Mouse (Mus musculus): ENCODE data around the gene 4930519G04Rik. TPM values are rescaled to one million over a fixed set of nuclear protein-coding genes. Genes with fewer than 3 reads are reported as not detected.

The 4930519G04Rik gene
- polyA plus RNA-seq, 1 experiment from 2014 or later, result not detected

GRCm38 (mm10) chr5:114883022-114883421 is 29.6 kb downstream of the 4930519G04Rik start:
- no peak for ATAC-seq (ENCODE audit: insufficient read depth, low FRiP score, low TSS enrichment)
- no peaks in the 10 kb centered on the region for H3K27me3 ChIP-seq (ENCODE audit: control insufficient read depth, insufficient read depth, low read length)
- DNase-seq (ENCODE audit: low spot score), result no peak
- no peak overlapping the region for H3K27ac ChIP-seq (ENCODE audit: low read depth, low read length)
- no peaks in the 10 kb centered on the region for H3K4me1 ChIP-seq (ENCODE audit: control insufficient read depth, insufficient read depth, low read length)
- H3K4me2 ChIP-seq (ENCODE audit: low read depth), result no peak overlapping the region
- H3K36me3 ChIP-seq (ENCODE audit: control insufficient read depth, insufficient read depth, low read length), result no peaks in the 10 kb centered on the region
- 87% methylated on average over 11 of the region's 11 CpGs for WGBS
- no peaks in the 10 kb centered on the region for H3K9me3 ChIP-seq (ENCODE audit: control insufficient read depth, low read length)
- H3K9ac ChIP-seq (ENCODE audit: low read length), result no peak overlapping the region
- no peak overlapping the region for H3K4me3 ChIP-seq (ENCODE audit: low read depth, low read length)

GRCm38 (mm10) chr5:114886801-114887200 is 33.3 kb downstream of the 4930519G04Rik start:
- no peak for ATAC-seq (ENCODE audit: insufficient read depth, low FRiP score, low TSS enrichment)
- Histone ChIP-seq H3K4me2 (ENCODE audit: low read depth) (no peak overlapping the region), H3K27ac (ENCODE audit: low read depth, low read length) (no peak overlapping the region), H3K9ac (ENCODE audit: low read length) (no peak overlapping the region), H3K9me3 (ENCODE audit: control insufficient read depth, low read length) (no peaks in the 10 kb centered on the region), H3K4me3 (ENCODE audit: low read depth, low read length) (no peak overlapping the region), H3K27me3 (ENCODE audit: control insufficient read depth, insufficient read depth, low read length) (no peaks in the 10 kb centered on the region), H3K36me3 (ENCODE audit: control insufficient read depth, insufficient read depth, low read length) (no peaks in the 10 kb centered on the region), H3K4me1 (ENCODE audit: control insufficient read depth, insufficient read depth, low read length) (no peaks in the 10 kb centered on the region)
- no peak for DNase-seq (ENCODE audit: low spot score)
- 92% methylated on average over 6 of the region's 6 CpGs for WGBS

- Histone ChIP-seq H3K4me3 (ENCODE audit: low read depth, low read length) (no peak overlapping the region), H3K9me3 (ENCODE audit: control insufficient read depth, low read length) (no peaks in the 10 kb centered on the region), H3K27me3 (ENCODE audit: control insufficient read depth, insufficient read depth, low read length) (no peaks in the 10 kb centered on the region), H3K4me1 (ENCODE audit: control insufficient read depth, insufficient read depth, low read length) (no peaks in the 10 kb centered on the region), H3K9ac (ENCODE audit: low read length) (no peak overlapping the region), H3K36me3 (ENCODE audit: control insufficient read depth, insufficient read depth, low read length) (no peaks in the 10 kb centered on the region), H3K4me2 (ENCODE audit: low read depth) (no peak overlapping the region), H3K27ac (ENCODE audit: low read depth, low read length) (no peak overlapping the region)
- no peak for ATAC-seq (ENCODE audit: insufficient read depth, low FRiP score, low TSS enrichment)
- DNase-seq (ENCODE audit: low spot score), result no peak
- 93% methylated on average over 2 of the region's 2 CpGs for WGBS
These were observed 35.5 kb downstream of the 4930519G04Rik start for GRCm38 (mm10) chr5:114888995-114889394.

GRCm38 (mm10) chr5:114895542-114895941 is 42.1 kb downstream of the 4930519G04Rik start:
- Histone ChIP-seq H3K9ac (ENCODE audit: low read length) (no peak overlapping the region), H3K27ac (ENCODE audit: low read depth, low read length) (no peak overlapping the region), H3K4me3 (ENCODE audit: low read depth, low read length) (no peak overlapping the region), H3K4me1 (ENCODE audit: control insufficient read depth, insufficient read depth, low read length) (no peaks in the 10 kb centered on the region), H3K4me2 (ENCODE audit: low read depth) (no peak overlapping the region), H3K9me3 (ENCODE audit: control insufficient read depth, low read length) (no peaks in the 10 kb centered on the region), H3K36me3 (ENCODE audit: control insufficient read depth, insufficient read depth, low read length) (no peaks in the 10 kb centered on the region), H3K27me3 (ENCODE audit: control insufficient read depth, insufficient read depth, low read length) (no peaks in the 10 kb centered on the region)
- WGBS, result 92% methylated on average over 4 of the region's 4 CpGs
- no peak for ATAC-seq (ENCODE audit: insufficient read depth, low FRiP score, low TSS enrichment)
- no peak for DNase-seq (ENCODE audit: low spot score)

GRCm38 (mm10) chr5:114896688-114897373 is 43.4 kb downstream of the 4930519G04Rik start, which contains the start of gene Oasl2:
TSS of gene Oasl2 (plus strand) at chr5:114896936.
- 70% methylated on average over 13 of the region's 13 CpGs for WGBS
- no peak within 1 kb of the TSS for H3K4me2 ChIP-seq (ENCODE audit: low read depth)
- no peak within 1 kb of the TSS for H3K9ac ChIP-seq (ENCODE audit: low read length)
- no peaks in the 10 kb centered on the region for H3K4me1 ChIP-seq (ENCODE audit: control insufficient read depth, insufficient read depth, low read length)
- H3K4me3 ChIP-seq (ENCODE audit: low read depth, low read length), result no peak within 1 kb of the TSS
- DNase-seq (ENCODE audit: low spot score) (no peak), ATAC-seq (ENCODE audit: insufficient read depth, low FRiP score, low TSS enrichment) (no peak)
- no peaks in the 10 kb centered on the region for H3K36me3 ChIP-seq (ENCODE audit: control insufficient read depth, insufficient read depth, low read length)
- no peaks in the 10 kb centered on the region for H3K27me3 ChIP-seq (ENCODE audit: control insufficient read depth, insufficient read depth, low read length)
- no peak within 1 kb of the TSS for H3K27ac ChIP-seq (ENCODE audit: low read depth, low read length)
- H3K9me3 ChIP-seq (ENCODE audit: control insufficient read depth, low read length), result no peaks in the 10 kb centered on the region

GRCm38 (mm10) chr5:114897374-114897793 is 43.9 kb downstream of the 4930519G04Rik start:
- Histone ChIP-seq H3K4me2 (ENCODE audit: low read depth) (no peak overlapping the region), H3K4me3 (ENCODE audit: low read depth, low read length) (no peak overlapping the region), H3K4me1 (ENCODE audit: control insufficient read depth, insufficient read depth, low read length) (no peaks in the 10 kb centered on the region), H3K9me3 (ENCODE audit: control insufficient read depth, low read length) (no peaks in the 10 kb centered on the region), H3K36me3 (ENCODE audit: control insufficient read depth, insufficient read depth, low read length) (no peaks in the 10 kb centered on the region), H3K27ac (ENCODE audit: low read depth, low read length) (no peak overlapping the region), H3K9ac (ENCODE audit: low read length) (no peak overlapping the region), H3K27me3 (ENCODE audit: control insufficient read depth, insufficient read depth, low read length) (no peaks in the 10 kb centered on the region)
- DNase-seq (ENCODE audit: low spot score) (no peak), ATAC-seq (ENCODE audit: insufficient read depth, low FRiP score, low TSS enrichment) (no peak)
- 21% methylated on average over 7 of the region's 7 CpGs for whole genome bisulfite sequencing

GRCm38 (mm10) chr5:114898857-114899256 is 45.4 kb downstream of the 4930519G04Rik start:
- no peak for ATAC-seq (ENCODE audit: insufficient read depth, low FRiP score, low TSS enrichment)
- H3K9me3 ChIP-seq (ENCODE audit: control insufficient read depth, low read length), result no peaks in the 10 kb centered on the region

GRCm38 (mm10) chr5:114902413-114902812 is 48.9 kb downstream of the 4930519G04Rik start:
- no peaks in the 10 kb centered on the region for H3K36me3 ChIP-seq (ENCODE audit: control insufficient read depth, insufficient read depth, low read length)
- ATAC-seq (ENCODE audit: insufficient read depth, low FRiP score, low TSS enrichment), result no peak
- H3K4me2 ChIP-seq (ENCODE audit: low read depth), result no peak overlapping the region
- H3K9ac ChIP-seq (ENCODE audit: low read length), result no peak overlapping the region
- no peak overlapping the region for H3K27ac ChIP-seq (ENCODE audit: low read depth, low read length)
- 0 out of 2 replicates have a peak, but pooled peaks cover 3% of the 10 kb centered on the region for H3K9me3 ChIP-seq (ENCODE audit: control insufficient read depth, low read length)
- no peaks in the 10 kb centered on the region for H3K27me3 ChIP-seq (ENCODE audit: control insufficient read depth, insufficient read depth, low read length)
- 43% methylated on average over 1 of the region's 1 CpGs for WGBS
- peak; percentile 59 for DNase-seq (ENCODE audit: low spot score)
- no peaks in the 10 kb centered on the region for H3K4me1 ChIP-seq (ENCODE audit: control insufficient read depth, insufficient read depth, low read length)
- no peak overlapping the region for H3K4me3 ChIP-seq (ENCODE audit: low read depth, low read length)

More at GRCm38 (mm10) chr5:114898857-114899256, 45.4 kb downstream of the 4930519G04Rik start:
- no peaks in the 10 kb centered on the region for H3K36me3 ChIP-seq (ENCODE audit: control insufficient read depth, insufficient read depth, low read length)
- no peak overlapping the region for H3K4me3 ChIP-seq (ENCODE audit: low read depth, low read length)
- H3K27ac ChIP-seq (ENCODE audit: low read depth, low read length), result no peak overlapping the region
- no peak overlapping the region for H3K4me2 ChIP-seq (ENCODE audit: low read depth)
- no peaks in the 10 kb centered on the region for H3K27me3 ChIP-seq (ENCODE audit: control insufficient read depth, insufficient read depth, low read length)
- no peak for DNase-seq (ENCODE audit: low spot score)
- no peaks in the 10 kb centered on the region for H3K4me1 ChIP-seq (ENCODE audit: control insufficient read depth, insufficient read depth, low read length)
- 81% methylated on average over 7 of the region's 7 CpGs for WGBS
- H3K9ac ChIP-seq (ENCODE audit: low read length), result no peak overlapping the region

GRCm38 (mm10) chr5:114908598-114909305 is 55.3 kb downstream of the 4930519G04Rik start:
- no peaks in the 10 kb centered on the region for H3K36me3 ChIP-seq (ENCODE audit: control insufficient read depth, insufficient read depth, low read length)
- 0 out of 2 replicates have a peak, but pooled peaks cover 3% of the 10 kb centered on the region for H3K9me3 ChIP-seq (ENCODE audit: control insufficient read depth, low read length)
- no peak overlapping the region for H3K4me2 ChIP-seq (ENCODE audit: low read depth)
- H3K4me1 ChIP-seq (ENCODE audit: control insufficient read depth, insufficient read depth, low read length), result no peaks in the 10 kb centered on the region
- ATAC-seq (ENCODE audit: insufficient read depth, low FRiP score, low TSS enrichment) (no peak), DNase-seq (ENCODE audit: low spot score) (no peak)
- no peak overlapping the region for H3K4me3 ChIP-seq (ENCODE audit: low read depth, low read length)
- H3K9ac ChIP-seq (ENCODE audit: low read length), result no peak overlapping the region
- no peaks in the 10 kb centered on the region for H3K27me3 ChIP-seq (ENCODE audit: control insufficient read depth, insufficient read depth, low read length)
- 47% methylated on average over 13 of the region's 13 CpGs for WGBS
- no peak overlapping the region for H3K27ac ChIP-seq (ENCODE audit: low read depth, low read length)
